Mouse (Mus musculus) kidney, adult 2 months (tissue): Measurements from ENCODE around the gene Zfr.

ENCODE experiments used
- CTCF ChIP-seq: fragments of 200-500 bp; conservative IDR thresholded peaks from 2 replicates; pipeline ENCODE4 v1.5.1; 2011; ENCODE audit warnings: low read depth, mild to moderate bottlenecking, control low read depth, low read length, moderate library complexity, mixed read lengths; ENCODE audit not compliant: insufficient read depth, insufficient read length
- POLR2A ChIP-seq: fragments of 200-500 bp; IDR thresholded peaks from one replicate; pipeline ENCODE4 v1.6.1; 2011; ENCODE audit warnings: low read depth, low read length, control low read depth

GRCm38 (mm10) chr15:12227355-12227754, 109.7 kb downstream of the Zfr start:
- TF ChIP-seq CTCF (no peak), POLR2A (no peak)
